Mouse (Mus musculus): ENCODE measurements around the gene 1810009J06Rik. TPM values are rescaled to one million over a fixed set of nuclear protein-coding genes. Genes with fewer than 3 reads are reported as not detected.
"Not testable (repeated sequence)": the region's sequence is repeated elsewhere in the genome, so short reads cannot be mapped to it uniquely, and the experiment has no call there.

1810009J06Rik gene
- not detected in 2 replicates for polyA plus RNA-seq (2015; fragmentation: Nextera tagmentation; extraction: Ambion mirVana)

DNA sequence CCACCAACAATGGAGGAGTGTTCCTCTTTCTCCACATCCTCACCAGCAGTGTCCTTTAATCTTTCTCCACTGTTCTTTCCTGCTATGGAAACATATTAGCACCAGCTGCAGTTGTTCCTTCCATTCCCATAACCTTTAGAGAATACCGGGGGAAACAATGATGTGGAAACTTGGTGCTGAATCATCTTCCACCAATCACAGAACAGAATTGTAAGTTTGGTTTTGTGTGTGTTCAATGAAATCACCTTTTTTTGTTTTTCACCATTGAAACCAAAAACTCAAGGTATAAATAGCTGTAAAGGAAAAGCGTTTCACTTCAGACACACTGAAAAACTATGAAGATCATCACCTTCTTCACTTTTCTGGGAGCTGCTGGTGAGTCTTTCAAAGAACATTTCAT lies at the start of gene 1810009J06Rik:
1810009J06Rik (plus strand) TSS at position 301 of the 400 bp plus-strand sequence.
- whole genome bisulfite sequencing = 92% methylated on average over 2 of the region's 2 CpGs
- ATAC-seq (replicated peaks; ENCODE audit: low FRiP score); H3K27me3 ChIP-seq; H3K4me2 ChIP-seq; H3K36me3 ChIP-seq; H3K4me3 ChIP-seq (replicated peaks); H3K4me1 ChIP-seq; H3K27ac ChIP-seq; H3K9ac ChIP-seq; H3K9me3 ChIP-seq (replicated peaks): not testable (repeated sequence)

DNA sequence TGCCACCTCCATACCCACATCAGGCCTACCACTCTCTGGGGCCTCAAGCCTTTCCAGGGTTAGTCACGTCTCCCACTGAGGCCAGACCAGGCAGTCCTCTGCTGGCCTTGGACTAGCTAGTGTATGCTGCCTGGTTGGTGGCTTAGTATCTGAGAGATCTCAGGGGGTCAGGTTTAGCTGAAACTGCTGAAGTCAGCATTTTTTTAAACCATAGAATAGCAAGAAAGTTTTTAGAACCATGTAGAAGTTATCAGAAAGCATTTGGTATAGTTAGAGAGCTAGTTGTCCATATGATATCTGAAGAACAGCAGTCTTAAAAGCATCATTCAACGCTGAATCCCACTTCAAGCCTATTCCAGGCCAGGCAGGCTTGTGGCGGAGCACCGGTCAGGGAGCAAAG lies 44.6 kb upstream of the 1810009J06Rik start:
- no peak for ATAC-seq (replicated peaks; ENCODE audit: low FRiP score)
- no peaks in the 10 kb centered on the region for H3K27me3 ChIP-seq
- 81% methylated on average over 4 of the region's 4 CpGs for WGBS
- no peaks in the 10 kb centered on the region for H3K4me1 ChIP-seq
- H3K27ac ChIP-seq = no peak overlapping the region
- no peaks in the 10 kb centered on the region for H3K36me3 ChIP-seq
- no peak overlapping the region for H3K4me3 ChIP-seq (replicated peaks)
- H3K9ac ChIP-seq = no peak overlapping the region
- no peaks in the 10 kb centered on the region for H3K9me3 ChIP-seq (replicated peaks)
- H3K4me2 ChIP-seq = no peak overlapping the region

DNA sequence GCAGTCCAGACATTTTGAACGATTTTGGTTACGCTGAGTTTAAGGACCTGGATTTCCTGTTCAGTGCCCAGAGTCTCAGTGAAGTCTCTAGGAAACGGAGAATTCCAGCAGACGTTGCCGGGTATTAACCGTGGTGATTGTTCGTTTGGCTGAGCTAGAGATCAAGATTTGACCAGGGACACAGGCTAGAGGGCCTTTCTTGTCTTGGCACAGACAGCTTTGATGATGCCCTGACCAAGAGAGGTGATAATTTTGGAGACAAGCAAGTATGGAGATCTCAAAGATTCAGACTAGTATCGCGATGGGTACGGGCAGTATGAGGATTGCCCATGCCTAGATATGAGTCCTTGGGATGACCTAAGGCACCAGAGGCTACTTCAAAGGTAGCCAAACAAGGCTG lies 24.1 kb upstream of the 1810009J06Rik start, which contains the start of gene 1700074P13Rik:
1700074P13Rik (minus strand) TSS at position 101 of the 400 bp plus-strand sequence.
- no peak for ATAC-seq (replicated peaks; ENCODE audit: low FRiP score)
- Histone ChIP-seq H3K4me2 (no peak within 1 kb of the TSS), H3K27ac (no peak within 1 kb of the TSS), H3K36me3 (no peaks in the 10 kb centered on the region), H3K9me3 (replicated peaks) (no peaks in the 10 kb centered on the region), H3K27me3 (no peaks in the 10 kb centered on the region), H3K4me3 (replicated peaks) (no peak within 1 kb of the TSS), H3K9ac (no peak within 1 kb of the TSS), H3K4me1 (no peaks in the 10 kb centered on the region)
- 92% methylated on average over 10 of the region's 10 CpGs for whole genome bisulfite sequencing

DNA sequence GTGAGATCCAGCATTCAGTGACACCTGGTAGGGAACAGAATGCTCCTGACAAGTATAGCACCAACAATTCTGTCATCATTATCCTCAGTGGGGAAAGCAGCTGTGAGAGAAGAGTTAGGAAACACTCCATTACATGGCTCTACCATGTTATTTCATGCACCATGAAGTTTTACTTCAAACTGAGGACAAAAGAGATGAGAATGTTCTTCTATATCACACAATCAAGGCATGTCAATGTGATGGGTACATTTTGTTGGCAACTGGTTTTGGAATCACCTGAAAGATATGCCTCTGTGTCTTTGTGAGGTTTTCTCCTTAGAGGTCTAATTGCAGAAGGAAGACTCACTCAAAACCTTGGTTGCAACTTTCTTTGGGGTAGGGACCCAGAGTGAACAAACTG lies 12.8 kb upstream of the 1810009J06Rik start, which contains the start of gene Gm4744:
Gm4744 (minus strand) TSS at position 101 of the 400 bp plus-strand sequence.
- ATAC-seq (replicated peaks; ENCODE audit: low FRiP score) = no peak
- no peaks in the 10 kb centered on the region for H3K9me3 ChIP-seq (replicated peaks)
- no peaks in the 10 kb centered on the region for H3K27me3 ChIP-seq
- no peaks in the 10 kb centered on the region for H3K4me1 ChIP-seq
- H3K27ac ChIP-seq = no peak within 1 kb of the TSS
- H3K4me3 ChIP-seq (replicated peaks) = no peak within 1 kb of the TSS
- H3K36me3 ChIP-seq = no peaks in the 10 kb centered on the region
- no peak within 1 kb of the TSS for H3K9ac ChIP-seq
- H3K4me2 ChIP-seq = no peak within 1 kb of the TSS

DNA sequence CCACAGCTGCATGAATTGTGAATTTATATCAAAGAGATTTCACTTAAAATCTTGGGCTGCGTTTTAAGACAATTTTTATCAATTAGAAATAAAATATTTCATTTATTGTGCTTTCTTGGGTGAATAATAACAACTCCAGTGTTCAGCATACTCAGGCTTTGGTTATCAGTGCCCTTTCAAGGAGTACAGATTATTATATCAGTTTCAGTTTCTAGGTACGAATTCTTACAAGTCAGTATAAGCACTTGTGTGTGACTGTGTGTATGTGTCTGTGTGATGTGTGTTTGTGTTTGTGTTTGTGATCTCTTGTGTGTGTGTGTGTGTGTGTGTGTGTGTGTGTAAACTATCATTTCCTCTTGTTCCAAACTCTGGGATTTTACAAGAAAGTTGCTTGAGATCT lies 10.8 kb upstream of the 1810009J06Rik start:
- WGBS = 74% methylated on average over 2 of the region's 2 CpGs
- H3K9ac ChIP-seq = no peak overlapping the region
- no peak overlapping the region for H3K27ac ChIP-seq
- ATAC-seq (replicated peaks; ENCODE audit: low FRiP score) = no peak
- H3K4me3 ChIP-seq (replicated peaks) = no peak overlapping the region
- H3K36me3 ChIP-seq = no peaks in the 10 kb centered on the region
- H3K27me3 ChIP-seq = no peaks in the 10 kb centered on the region
- H3K4me1 ChIP-seq = no peaks in the 10 kb centered on the region
- 0 out of 2 replicates have a peak, but pooled peaks cover 2% of the 10 kb centered on the region for H3K9me3 ChIP-seq (replicated peaks)
- no peak overlapping the region for H3K4me2 ChIP-seq

DNA sequence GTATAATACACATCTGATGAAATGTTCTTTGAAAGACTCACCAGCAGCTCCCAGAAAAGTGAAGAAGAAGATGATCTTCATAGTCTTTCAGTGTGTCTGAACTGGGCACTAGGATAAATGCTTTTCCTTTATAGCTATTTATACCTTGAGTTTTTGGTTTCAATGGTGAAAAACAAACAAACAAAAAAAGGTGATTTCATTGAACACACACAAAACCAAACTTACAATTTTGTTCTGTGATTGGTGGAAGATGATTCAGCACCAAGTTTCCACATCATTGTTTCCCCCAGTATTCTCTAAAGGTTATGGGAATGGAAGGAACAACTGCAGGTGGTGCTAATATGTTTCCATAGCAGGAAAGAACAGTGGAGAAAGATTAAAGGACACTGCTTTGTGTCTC lies 34.8 kb downstream of the 1810009J06Rik start, which contains the start of gene Gm2663:
Gm2663 (minus strand) TSS at position 101 of the 400 bp plus-strand sequence.
- not testable (repeated sequence) for H3K4me3 ChIP-seq (replicated peaks); H3K27me3 ChIP-seq; H3K9me3 ChIP-seq (replicated peaks); H3K4me2 ChIP-seq; ATAC-seq (replicated peaks; ENCODE audit: low FRiP score); H3K4me1 ChIP-seq; H3K36me3 ChIP-seq; H3K9ac ChIP-seq; H3K27ac ChIP-seq

DNA sequence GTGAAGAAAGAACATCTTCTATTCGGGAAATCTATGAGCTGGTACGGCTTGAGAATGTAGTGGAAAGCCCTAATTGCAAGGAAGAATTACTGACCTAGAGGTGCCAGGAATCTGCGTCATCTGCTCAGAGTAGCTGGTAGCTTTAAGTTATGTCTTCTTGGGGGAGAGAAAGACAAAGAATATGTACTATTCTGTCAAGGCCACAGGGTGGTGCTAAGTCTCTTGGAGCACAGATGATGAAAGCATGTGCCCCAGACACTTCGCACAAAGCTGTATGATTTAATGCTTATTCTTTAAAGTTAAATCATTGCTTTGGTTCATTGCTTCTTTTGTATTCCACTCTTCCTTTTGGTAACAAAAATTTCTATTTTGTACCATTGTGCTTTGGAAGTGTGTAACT lies 50.5 kb downstream of the 1810009J06Rik start:
- Histone ChIP-seq H3K36me3 (no peaks in the 10 kb centered on the region), H3K27ac (no peak overlapping the region), H3K4me1 (no peaks in the 10 kb centered on the region), H3K4me3 (replicated peaks) (no peak overlapping the region), H3K4me2 (no peak overlapping the region), H3K27me3 (no peaks in the 10 kb centered on the region), H3K9me3 (replicated peaks) (no peaks in the 10 kb centered on the region), H3K9ac (no peak overlapping the region)
- 56% methylated on average over 4 of the region's 4 CpGs for WGBS
- no peak for ATAC-seq (replicated peaks; ENCODE audit: low FRiP score)

Other genes with a start within 250 kb of the 1810009J06Rik start
- gene Moxd2, start 77.3 kb upstream of the 1810009J06Rik start, polyA plus RNA-seq (2015; fragmentation: Nextera tagmentation; extraction: Ambion mirVana) = not detected in 2 replicates
- gene Prss58, start 64.4 kb upstream of the 1810009J06Rik start, polyA plus RNA-seq (2015; fragmentation: Nextera tagmentation; extraction: Ambion mirVana) = not detected in 2 replicates
- gene 1700074P13Rik, start 24.2 kb upstream of the 1810009J06Rik start, polyA plus RNA-seq (2015; fragmentation: Nextera tagmentation; extraction: Ambion mirVana) = not detected in 2 replicates
- gene Gm4744, start 12.9 kb upstream of the 1810009J06Rik start, polyA plus RNA-seq (2015; fragmentation: Nextera tagmentation; extraction: Ambion mirVana) = not detected in 2 replicates
- not detected in 2 replicates for gene Gm2663, start 34.7 kb downstream of the 1810009J06Rik start, polyA plus RNA-seq (2015; fragmentation: Nextera tagmentation; extraction: Ambion mirVana)
- not detected in 2 replicates for gene 2210010C04Rik, start 70.8 kb downstream of the 1810009J06Rik start, polyA plus RNA-seq (2015; fragmentation: Nextera tagmentation; extraction: Ambion mirVana)

All from kidney, embryonic 15.5 days (tissue).